Mouse (Mus musculus) induced T-regulatory cell, adult 2 months (primary cell): ENCODE measurements around the gene Dnajc19.
"Not testable (repeated sequence)": the region's sequence is repeated elsewhere in the genome, so short reads cannot be mapped to it uniquely, and the experiment has no call there.

ENCODE experiments used
- DNase-seq: peaks from one replicate; pipeline ENCODE4 v3.0.0-alpha.2; 2012; ENCODE audit warnings: low read depth

The Dnajc19 gene

GRCm38 (mm10) chr3:34080900-34081662, at the start of gene Dnajc19:
Gene Dnajc19 (minus strand): TSS chr3:34081321.
- peak; percentile 91 for DNase-seq

- DNase-seq: no peak
Observed at GRCm38 (mm10) chr3:34129957-34130356, 48.8 kb upstream of the Dnajc19 start.

GRCm38 (mm10) chr3:34121311-34121710, 40.2 kb upstream of the Dnajc19 start:
- no peak for DNase-seq

GRCm38 (mm10) chr3:34120791-34121190, 39.7 kb upstream of the Dnajc19 start:
- no peak for DNase-seq

- DNase-seq: no peak
Observed at GRCm38 (mm10) chr3:34119869-34120268, 38.7 kb upstream of the Dnajc19 start.

- DNase-seq: no peak
Observed at GRCm38 (mm10) chr3:34115806-34116205, 34.7 kb upstream of the Dnajc19 start.

- no peak for DNase-seq
Observed at GRCm38 (mm10) chr3:34111941-34112685, 31.0 kb upstream of the Dnajc19 start.

- DNase-seq: no peak
Observed at GRCm38 (mm10) chr3:34107631-34108030, 26.5 kb upstream of the Dnajc19 start.

- no peak for DNase-seq
Observed at GRCm38 (mm10) chr3:34106421-34106820, 25.3 kb upstream of the Dnajc19 start.

GRCm38 (mm10) chr3:34103902-34104672, 23.0 kb upstream of the Dnajc19 start:
- no peak for DNase-seq

GRCm38 (mm10) chr3:34102891-34103290, 21.8 kb upstream of the Dnajc19 start:
- no peak for DNase-seq

- DNase-seq: no peak
Observed at GRCm38 (mm10) chr3:34083655-34084054, 2.5 kb upstream of the Dnajc19 start.

- peak; percentile 8 for DNase-seq
Observed at GRCm38 (mm10) chr3:34081929-34082328, 808 bp upstream of the Dnajc19 start.

GRCm38 (mm10) chr3:34076058-34076759, 4.9 kb downstream of the Dnajc19 start:
- no peak for DNase-seq

- no peak for DNase-seq
Observed at GRCm38 (mm10) chr3:34072726-34073125, 8.4 kb downstream of the Dnajc19 start.

GRCm38 (mm10) chr3:34068943-34069342, 12.2 kb downstream of the Dnajc19 start:
- DNase-seq: not testable (repeated sequence)

- no peak for DNase-seq
Observed at GRCm38 (mm10) chr3:34062352-34062751, 18.8 kb downstream of the Dnajc19 start.

- no peak for DNase-seq
Observed at GRCm38 (mm10) chr3:34041990-34042389, 39.1 kb downstream of the Dnajc19 start.

- DNase-seq: no peak
Observed at GRCm38 (mm10) chr3:34035706-34036105, 45.4 kb downstream of the Dnajc19 start.

- peak; percentile 31 for DNase-seq
Observed at GRCm38 (mm10) chr3:34034803-34035202, 46.3 kb downstream of the Dnajc19 start.

- peak; percentile 60 for DNase-seq
Observed at GRCm38 (mm10) chr3:34033720-34034364, 47.3 kb downstream of the Dnajc19 start.
